Mouse (Mus musculus): ENCODE data around the gene Cbl.

- TF ChIP-seq GATA2 (IDR thresholded peaks at IDR 0.05; ENCODE audit: borderline replicate concordance, low read depth, low read length), result no peak
- no peak for TF ChIP-seq CTCF (IDR thresholded peaks at IDR 0.05; ENCODE audit: low read depth, low read length)
- no peak for TF ChIP-seq GATA1 (IDR thresholded peaks at IDR 0.05; ENCODE audit: borderline replicate concordance, low read length)
- no peak for TF ChIP-seq TAL1 (conservative IDR thresholded peaks at IDR 0.05; ENCODE audit: low read depth, low read length)
- no peak for TF ChIP-seq POLR2AphosphoS5 (IDR thresholded peaks at IDR 0.05; ENCODE audit: insufficient replicate concordance, low read depth, low read length)
Observed at GRCm38 (mm10) chr9:44127351-44127801, 106.5 kb downstream of the Cbl start.
